Mouse (Mus musculus) neural tube, embryonic 11.5 days (tissue): Measurements from ENCODE around the gene Otulin. TPM values are rescaled to one million over a fixed set of nuclear protein-coding genes. Genes with fewer than 3 reads are reported as not detected.

ENCODE experiments used
- ATAC-seq: fragments of 200-750 bp; cut with Nextera tagmentation; 2 replicates; pipeline ENCODE4 v1.8.0; 2017; ENCODE audit warnings: moderate number of reproducible peaks, mild to moderate bottlenecking, moderate TSS enrichment, moderate library complexity; ENCODE audit not compliant: insufficient read depth, low FRiP score, low TSS enrichment
- DNase-seq: peaks from one replicate; pipeline ENCODE4 v3.0.0-alpha.2; 2015; ENCODE audit warnings: low spot score
- H3K27ac ChIP-seq: fragments of 300-500 bp; sonication (generic); 2 replicates; pipeline ENCODE4 v1.5.1; 2014; ENCODE audit warnings: low read depth, mild to moderate bottlenecking, low read length
- H3K27me3 ChIP-seq: fragments of 300-500 bp; sonication (generic); 2 replicates; pipeline ENCODE4 v1.6.1; 2014; ENCODE audit warnings: mild to moderate bottlenecking, low read length, mixed read lengths; ENCODE audit not compliant: control insufficient read depth, insufficient read depth
- H3K36me3 ChIP-seq: fragments of 300-500 bp; sonication (generic); 2 replicates; pipeline ENCODE4 v1.6.1; 2014; ENCODE audit warnings: mild to moderate bottlenecking, low read length, moderate library complexity, mixed read lengths; ENCODE audit not compliant: control insufficient read depth, insufficient read depth
- H3K4me1 ChIP-seq: fragments of 300-500 bp; sonication (generic); 2 replicates; pipeline ENCODE4 v1.6.1; 2014; ENCODE audit warnings: low read length, mixed read lengths; ENCODE audit not compliant: control insufficient read depth, insufficient read depth
- H3K4me2 ChIP-seq: fragments of 300-500 bp; sonication (generic); 2 replicates; pipeline ENCODE4 v1.6.1; 2014; ENCODE audit warnings: low read depth, mild to moderate bottlenecking, moderate library complexity
- H3K4me3 ChIP-seq: fragments of 300-500 bp; sonication (generic); 2 replicates; pipeline ENCODE4 v1.5.1; 2014; ENCODE audit warnings: low read depth, low read length
- H3K9ac ChIP-seq: fragments of 300-500 bp; sonication (generic); 2 replicates; pipeline ENCODE4 v1.6.1; 2014; ENCODE audit warnings: mild to moderate bottlenecking, low read length
- H3K9me3 ChIP-seq: fragments of 300-500 bp; sonication (generic); 2 replicates; pipeline ENCODE4 v1.6.1; 2016; ENCODE audit warnings: low read length; ENCODE audit not compliant: control insufficient read depth
- WGBS: fragments of 180-500 bp; shearing (Covaris S2); extraction: QIAGEN DNeasy Blood & Tissue Kit; methylation state at CpG from one replicate; pipeline ENCODE4 v1.1.7; 2014; 5-methylcytosine and 5-hydroxymethylcytosine counted together
- polyA plus RNA-seq: library from polyadenylated mRNA; unstranded; fragments of >200 nt; fragmentation: Nextera tagmentation; extraction: Ambion mirVana; gene quantifications from 2 replicates; pipeline ENCODE4 v1.2.1, GENCODE M21; 2014

Gene Otulin
- polyA plus RNA-seq, 1 experiment from 2014 or later: 32.8 TPM

- H3K36me3 ChIP-seq: no peaks in the 10 kb centered on the region
- WGBS: 92% methylated on average over 14 of the region's 14 CpGs
- H3K4me2 ChIP-seq: no peak overlapping the region
- H3K9ac ChIP-seq: no peak overlapping the region
- no peaks in the 10 kb centered on the region for H3K4me1 ChIP-seq
- no peak overlapping the region for H3K27ac ChIP-seq
- no peaks in the 10 kb centered on the region for H3K9me3 ChIP-seq
- H3K4me3 ChIP-seq: no peak overlapping the region
- ATAC-seq (no peak), DNase-seq (no peak)
- no peaks in the 10 kb centered on the region for H3K27me3 ChIP-seq
These were observed 66.1 kb downstream of the Otulin start for GRCm38 (mm10) chr15:27564106-27565100.

GRCm38 (mm10) chr15:27560315-27560714 is 70.2 kb downstream of the Otulin start:
- H3K4me1 ChIP-seq: no peaks in the 10 kb centered on the region
- no peaks in the 10 kb centered on the region for H3K36me3 ChIP-seq
- no peaks in the 10 kb centered on the region for H3K27me3 ChIP-seq
- H3K9ac ChIP-seq: no peak overlapping the region
- H3K27ac ChIP-seq: no peak overlapping the region
- DNase-seq (no peak), ATAC-seq (no peak)
- no peaks in the 10 kb centered on the region for H3K9me3 ChIP-seq
- 91% methylated on average over 11 of the region's 11 CpGs for WGBS
- H3K4me2 ChIP-seq: no peak overlapping the region
- no peak overlapping the region for H3K4me3 ChIP-seq

- Histone ChIP-seq H3K27me3 (no peaks in the 10 kb centered on the region), H3K36me3 (no peaks in the 10 kb centered on the region), H3K9me3 (no peaks in the 10 kb centered on the region), H3K4me2 (no peak overlapping the region), H3K9ac (no peak overlapping the region), H3K4me3 (no peak overlapping the region), H3K4me1 (no peaks in the 10 kb centered on the region), H3K27ac (no peak overlapping the region)
- ATAC-seq (no peak), DNase-seq (no peak)
- 73% methylated on average over 16 of the region's 16 CpGs for WGBS
These were observed 71.9 kb downstream of the Otulin start for GRCm38 (mm10) chr15:27558456-27559147.

- ATAC-seq: no peak
- Histone ChIP-seq H3K4me3 (no peak overlapping the region), H3K27me3 (no peaks in the 10 kb centered on the region), H3K9me3 (no peaks in the 10 kb centered on the region), H3K27ac (no peak overlapping the region), H3K36me3 (no peaks in the 10 kb centered on the region), H3K9ac (no peak overlapping the region), H3K4me2 (no peak overlapping the region), H3K4me1 (peaks cover 3% of the 10 kb centered on the region; the same call in 1 of the 2 replicates)
- WGBS: 93% methylated on average over 5 of the region's 5 CpGs
- no peak for DNase-seq
These were observed 76.9 kb downstream of the Otulin start for GRCm38 (mm10) chr15:27553554-27553953.

- no peak for ATAC-seq
- no peaks in the 10 kb centered on the region for H3K36me3 ChIP-seq
These were observed 78.3 kb downstream of the Otulin start for GRCm38 (mm10) chr15:27552129-27552700.

GRCm38 (mm10) chr15:27551117-27552114 is 79.1 kb downstream of the Otulin start:
- Histone ChIP-seq H3K9me3 (no peaks in the 10 kb centered on the region), H3K4me1 (peaks cover 3% of the 10 kb centered on the region; the same call in 1 of the 2 replicates), H3K4me3 (no peak overlapping the region), H3K27ac (no peak overlapping the region), H3K4me2 (no peak overlapping the region), H3K27me3 (no peaks in the 10 kb centered on the region), H3K36me3 (no peaks in the 10 kb centered on the region), H3K9ac (no peak overlapping the region)
- DNase-seq (no peak), ATAC-seq (no peak)
- 86% methylated on average over 19 of the region's 19 CpGs for WGBS

More at GRCm38 (mm10) chr15:27552129-27552700, 78.3 kb downstream of the Otulin start:
- H3K9me3 ChIP-seq: no peaks in the 10 kb centered on the region
- peaks cover 3% of the 10 kb centered on the region; the same call in 1 of the 2 replicates for H3K4me1 ChIP-seq
- no peak overlapping the region for H3K9ac ChIP-seq
- H3K27me3 ChIP-seq: no peaks in the 10 kb centered on the region
- H3K4me3 ChIP-seq: no peak overlapping the region
- no peak overlapping the region for H3K27ac ChIP-seq
- no peak for DNase-seq
- no peak overlapping the region for H3K4me2 ChIP-seq
- 81% methylated on average over 10 of the region's 10 CpGs for WGBS

GRCm38 (mm10) chr15:27550358-27550992 is 80.0 kb downstream of the Otulin start:
- ATAC-seq: no peak
- H3K27ac ChIP-seq: no peak overlapping the region

More at GRCm38 (mm10) chr15:27550358-27550992, 80.0 kb downstream of the Otulin start:
- no peaks in the 10 kb centered on the region for H3K27me3 ChIP-seq
- H3K9ac ChIP-seq: no peak overlapping the region
- peaks cover 3% of the 10 kb centered on the region; the same call in 1 of the 2 replicates for H3K4me1 ChIP-seq
- H3K36me3 ChIP-seq: no peaks in the 10 kb centered on the region
- DNase-seq: no peak
- WGBS: 34% methylated on average over 9 of the region's 9 CpGs
- H3K9me3 ChIP-seq: no peaks in the 10 kb centered on the region
- no peak overlapping the region for H3K4me2 ChIP-seq
- no peak overlapping the region for H3K4me3 ChIP-seq
